Mouse (Mus musculus): ENCODE measurements at regions not wholly inside any gene's neighbourhood (a gene's known extent, or its start where the extent isn't known, plus 50 kb on each side); places are given as distances from the start of the nearest gene placed in this dataset.
"Not testable (repeated sequence)": the region's sequence is repeated elsewhere in the genome, so short reads cannot be mapped to it uniquely, and the experiment has no call there.

GRCm38 (mm10) chrX:19341231-19342007, 139.7 kb downstream of the Tex13c3 start:
- not testable (repeated sequence) for DNase-seq

GRCm38 (mm10) chrX:19313286-19313685, 167.8 kb downstream of the Tex13c3 start:
- no peak for DNase-seq

- DNase-seq: no peak
Measured at GRCm38 (mm10) chrX:19311809-19312559, 169.1 kb downstream of the Tex13c3 start.

GRCm38 (mm10) chrX:19311377-19311776, 169.7 kb downstream of the Tex13c3 start:
- no peak for DNase-seq

- DNase-seq: no peak
Measured at GRCm38 (mm10) chrX:19288171-19288570, 192.9 kb downstream of the Tex13c3 start.

GRCm38 (mm10) chrX:19286431-19286830, 194.7 kb downstream of the Tex13c3 start:
- DNase-seq: no peak

GRCm38 (mm10) chrX:19285773-19286172, 195.3 kb downstream of the Tex13c3 start:
- DNase-seq: no peak

GRCm38 (mm10) chrX:19283078-19283477, 198.0 kb downstream of the Tex13c3 start:
- no peak for DNase-seq

GRCm38 (mm10) chrX:19264237-19264636, 216.9 kb downstream of the Tex13c3 start:
- no peak for DNase-seq

- no peak for DNase-seq
Measured at GRCm38 (mm10) chrX:19246777-19247619, 234.1 kb downstream of the Tex13c3 start.

- peak; percentile 16 for DNase-seq
Measured at GRCm38 (mm10) chrX:19237738-19238261, 243.3 kb downstream of the Tex13c3 start.

- peak; percentile 6 for DNase-seq
Measured at GRCm38 (mm10) chrX:19237048-19237737, 243.9 kb downstream of the Tex13c3 start.

GRCm38 (mm10) chrX:19235449-19235848, 245.7 kb downstream of the Tex13c3 start:
- no peak for DNase-seq

GRCm38 (mm10) chrX:19231823-19232222, 249.3 kb downstream of the Tex13c3 start:
- DNase-seq: no peak

GRCm38 (mm10) chrX:19223336-19223735, 257.8 kb downstream of the Tex13c3 start:
- DNase-seq: no peak

GRCm38 (mm10) chrX:19220785-19221496, 260.2 kb downstream of the Tex13c3 start:
- no peak for DNase-seq

GRCm38 (mm10) chrX:19219727-19220126, 261.4 kb downstream of the Tex13c3 start:
- no peak for DNase-seq

GRCm38 (mm10) chrX:19219301-19219700, 261.8 kb downstream of the Tex13c3 start:
- DNase-seq: no peak

- DNase-seq: no peak
Measured at GRCm38 (mm10) chrX:19206420-19206819, 274.7 kb downstream of the Tex13c3 start.

- DNase-seq: no peak
Measured at GRCm38 (mm10) chrX:19202542-19202941, 278.6 kb downstream of the Tex13c3 start.

- no peak for DNase-seq
Measured at GRCm38 (mm10) chrX:19201383-19201782, 279.7 kb downstream of the Tex13c3 start.
